Mouse (Mus musculus) hindbrain, postnatal 0 days (tissue): Measurements from ENCODE around the gene Desi1. TPM values are rescaled to one million over a fixed set of nuclear protein-coding genes. Genes with fewer than 3 reads are reported as not detected.

ENCODE experiments used
- ATAC-seq: fragments of 200-750 bp; cut with Nextera tagmentation; 2 replicates; pipeline ENCODE4 v1.8.0; 2017; ENCODE audit warnings: mild to moderate bottlenecking, moderate TSS enrichment, moderate library complexity
- DNase-seq: peaks from one replicate; pipeline ENCODE4 v3.0.0-alpha.2; 2015; ENCODE audit warnings: low spot score
- H3K27ac ChIP-seq: fragments of 300-500 bp; sonication (generic); 2 replicates; pipeline ENCODE4 v1.5.1; 2014; ENCODE audit warnings: mild to moderate bottlenecking
- H3K27me3 ChIP-seq: fragments of 300-500 bp; sonication (generic); 2 replicates; pipeline ENCODE4 v1.6.1; 2014; ENCODE audit warnings: low read length, mixed read lengths; ENCODE audit not compliant: insufficient read depth
- H3K36me3 ChIP-seq: fragments of 300-500 bp; sonication (generic); 2 replicates; pipeline ENCODE4 v1.6.1; 2014; ENCODE audit warnings: low read length, mixed read lengths; ENCODE audit not compliant: insufficient read depth
- H3K4me1 ChIP-seq: fragments of 300-500 bp; sonication (generic); 2 replicates; pipeline ENCODE4 v1.6.1; 2014; ENCODE audit warnings: antibody characterized with exemption, low read length, mixed read lengths; ENCODE audit not compliant: insufficient read depth
- H3K4me2 ChIP-seq: fragments of 300-500 bp; sonication (generic); 2 replicates; pipeline ENCODE4 v1.6.1; 2014; ENCODE audit warnings: low read depth, mild to moderate bottlenecking, low read length, moderate library complexity, mixed read lengths
- H3K4me3 ChIP-seq: fragments of 300-500 bp; sonication (generic); 2 replicates; pipeline ENCODE4 v1.5.1; 2014; ENCODE audit warnings: low read length
- H3K9ac ChIP-seq: fragments of 300-500 bp; sonication (generic); replicated peaks from 2 replicates; pipeline ENCODE4 v1.6.1; 2014; ENCODE audit warnings: mild to moderate bottlenecking, low read length, moderate library complexity, mixed read lengths
- H3K9me3 ChIP-seq: fragments of 300-500 bp; sonication (generic); 2 replicates; pipeline ENCODE4 v1.6.1; 2016; ENCODE audit warnings: low read length, mixed read lengths
- CTCF ChIP-seq: IDR thresholded peaks from 2 replicates; pipeline ENCODE4 v1.5.1; 2016; ENCODE audit warnings: antibody characterized with exemption, control low read depth, low read depth
- WGBS: fragments of 180-500 bp; shearing (Covaris S2); extraction: QIAGEN DNeasy Blood & Tissue Kit; methylation state at CpG from one replicate; pipeline ENCODE4 v1.1.7; 2014; 5-methylcytosine and 5-hydroxymethylcytosine counted together
- polyA plus RNA-seq: library from polyadenylated mRNA; unstranded; fragments of >200 nt; fragmentation: Nextera tagmentation; extraction: Ambion mirVana; gene quantifications from 2 replicates; pipeline ENCODE4 v1.2.1, GENCODE M21; 2015
- total RNA-seq: library from RNA; depleted of rRNA; stranded (reverse); fragments of >200 nt; gene quantifications from 2 replicates; pipeline ENCODE4 v1.2.3, GENCODE M21; 2014; rRNA removed

The Desi1 gene
- total RNA-seq (29.9 and 32.1 TPM in 2 replicates), polyA plus RNA-seq (44.1 and 45.3 TPM in 2 replicates)

DNA sequence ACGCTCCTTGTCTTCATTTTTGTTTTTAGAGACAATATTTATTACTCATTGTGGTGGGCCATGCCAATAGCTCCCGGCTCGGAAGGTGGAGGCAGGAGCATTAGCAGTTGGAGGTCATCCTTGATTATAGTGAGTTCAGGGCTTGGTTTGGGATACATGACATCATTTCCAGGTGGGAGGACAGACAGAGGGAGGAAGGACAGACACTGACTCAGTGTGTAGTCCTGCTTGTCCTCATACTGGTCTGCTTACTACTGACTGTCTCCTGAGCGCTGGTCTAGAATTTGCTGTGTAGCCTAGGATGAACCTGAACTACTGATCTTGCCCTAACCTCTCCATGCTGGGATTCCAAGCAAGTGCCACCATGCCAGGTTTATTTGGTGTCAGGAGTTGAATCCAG lies at the start of gene Desi1:
Gene Desi1 (minus strand): TSS at position 101 of the 400 bp plus-strand sequence.
- Histone ChIP-seq H3K9ac (no peak within 1 kb of the TSS), H3K36me3 (peaks cover 45% of the 10 kb centered on the region), H3K4me3 (no peak within 1 kb of the TSS), H3K27ac (no peak within 1 kb of the TSS), H3K4me1 (no peaks in the 10 kb centered on the region), H3K4me2 (no peak within 1 kb of the TSS), H3K27me3 (no peaks in the 10 kb centered on the region), H3K9me3 (no peaks in the 10 kb centered on the region)
- ATAC-seq (no peak), DNase-seq (no peak)
- 88% methylated on average over 4 of the region's 4 CpGs for WGBS
- TF ChIP-seq CTCF, result no peak

DNA sequence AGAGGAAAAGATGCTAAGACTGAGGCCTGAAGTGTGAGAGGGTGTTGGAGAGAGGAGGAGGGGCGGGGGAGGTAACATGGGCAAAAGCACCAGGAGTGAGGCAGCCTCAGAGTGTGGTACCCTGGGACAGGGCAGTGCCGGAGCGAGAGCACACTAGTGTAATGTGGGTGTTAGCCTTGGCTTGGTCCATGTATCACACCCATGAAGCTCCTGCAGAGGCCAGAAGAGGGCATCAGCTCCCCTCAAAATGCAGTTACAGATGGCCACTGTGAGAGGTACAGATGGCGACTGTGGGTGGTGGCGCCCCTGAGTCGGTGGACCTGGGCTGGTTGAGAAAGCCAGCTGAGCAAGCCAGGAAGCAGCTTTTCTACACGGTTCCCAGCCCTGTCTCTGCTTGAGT lies 47.5 kb upstream of the Desi1 start:
- 30% methylated on average over 7 of the region's 7 CpGs for WGBS
- peak; percentile 73 for TF ChIP-seq CTCF
- Histone ChIP-seq H3K36me3 (no peaks in the 10 kb centered on the region), H3K9me3 (no peaks in the 10 kb centered on the region), H3K4me3 (no peak overlapping the region), H3K27ac (no peak overlapping the region), H3K27me3 (no peaks in the 10 kb centered on the region), H3K4me1 (no peaks in the 10 kb centered on the region), H3K9ac (no peak overlapping the region), H3K4me2 (no peak overlapping the region)
- peak; percentile 68 for ATAC-seq
- DNase-seq, result peak; percentile 56

DNA sequence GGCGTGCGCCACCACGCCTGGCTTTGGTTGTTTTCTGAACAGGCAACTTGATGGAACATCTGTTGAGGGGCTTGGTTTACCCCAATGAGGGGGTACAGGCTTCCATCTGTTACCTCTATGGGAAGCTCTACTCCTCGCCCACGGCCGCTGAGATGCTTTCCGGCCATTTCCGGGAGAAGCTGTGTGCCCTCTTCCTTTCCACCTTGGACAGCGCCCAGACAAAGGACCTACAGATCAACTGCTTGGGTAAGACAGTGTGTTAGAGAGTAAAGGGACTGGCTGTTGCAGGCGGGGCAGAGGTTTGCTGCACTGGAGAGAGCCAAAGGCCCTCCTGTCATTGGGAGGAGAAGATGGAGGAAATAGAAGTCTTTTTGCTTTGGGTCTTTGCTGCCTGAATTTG lies 46.2 kb upstream of the Desi1 start:
- Histone ChIP-seq H3K27me3 (no peaks in the 10 kb centered on the region), H3K27ac (no peak overlapping the region), H3K4me3 (no peak overlapping the region), H3K36me3 (no peaks in the 10 kb centered on the region), H3K9me3 (no peaks in the 10 kb centered on the region), H3K4me1 (no peaks in the 10 kb centered on the region), H3K4me2 (no peak overlapping the region), H3K9ac (no peak overlapping the region)
- 66% methylated on average over 10 of the region's 10 CpGs for WGBS
- TF ChIP-seq CTCF, result no peak
- ATAC-seq (no peak), DNase-seq (no peak)

DNA sequence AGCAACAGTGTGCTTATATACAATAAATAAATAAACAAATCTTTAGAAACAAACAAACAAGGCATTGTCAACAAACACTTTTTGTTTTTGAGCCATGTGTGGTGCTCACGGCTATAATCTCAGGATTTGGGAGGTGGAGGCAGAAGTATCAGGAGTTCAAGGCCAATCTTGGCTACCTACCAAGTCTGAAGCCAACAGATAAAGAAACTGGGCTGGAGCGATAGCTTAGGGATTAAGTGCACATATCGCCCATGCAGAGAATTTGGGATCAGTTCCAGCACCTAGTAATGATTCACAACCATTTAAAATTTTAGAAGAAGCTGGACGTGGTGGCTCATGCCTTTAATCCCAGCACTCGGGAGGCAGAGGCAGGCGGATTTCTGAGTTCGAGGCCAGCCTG lies 39.8 kb upstream of the Desi1 start:
- no peak overlapping the region for H3K4me3 ChIP-seq
- H3K9me3 ChIP-seq, result no peaks in the 10 kb centered on the region
- ATAC-seq (no peak), DNase-seq (no peak)
- no peak overlapping the region for H3K4me2 ChIP-seq
- WGBS, result 81% methylated on average over 7 of the region's 7 CpGs
- no peak overlapping the region for H3K27ac ChIP-seq
- TF ChIP-seq CTCF, result no peak
- no peaks in the 10 kb centered on the region for H3K4me1 ChIP-seq
- no peaks in the 10 kb centered on the region for H3K36me3 ChIP-seq
- H3K27me3 ChIP-seq, result peaks cover 13% of the 10 kb centered on the region; the same call in 1 of the 2 replicates
- no peak overlapping the region for H3K9ac ChIP-seq

DNA sequence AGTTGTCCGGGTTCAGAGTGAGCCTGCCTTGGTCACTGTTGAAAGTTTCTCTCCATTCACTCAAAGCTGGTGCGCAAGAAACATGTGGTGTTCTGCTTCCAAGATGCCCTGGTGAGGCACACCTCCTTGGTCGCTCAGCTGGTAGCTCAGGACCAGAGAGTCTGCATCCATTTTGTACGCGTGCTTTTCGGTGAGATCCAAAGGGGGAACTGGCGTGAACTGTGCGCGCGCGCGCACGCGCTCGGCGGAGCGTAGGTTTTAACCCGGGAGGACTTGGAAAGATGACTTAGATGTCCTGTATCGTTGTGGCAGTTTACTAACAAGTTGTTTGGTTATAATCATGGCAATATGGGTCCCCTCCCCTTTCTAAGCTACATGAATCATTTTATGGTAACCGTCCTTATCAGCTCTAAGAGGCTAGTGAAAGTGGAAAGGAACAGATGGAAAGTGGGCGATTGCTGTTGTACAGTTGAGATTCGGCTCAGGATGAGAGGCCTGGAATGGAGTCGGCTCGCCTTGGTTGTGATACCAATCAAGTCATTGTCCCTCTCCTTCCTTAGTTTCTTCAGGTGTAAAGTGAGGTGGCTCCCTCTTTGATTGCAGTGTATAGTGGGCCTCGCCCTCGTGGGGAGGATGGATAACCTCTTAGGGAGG lies 38.3 kb upstream of the Desi1 start:
- DNase-seq, result no peak
- Histone ChIP-seq H3K36me3 (no peaks in the 10 kb centered on the region), H3K9ac (no peak overlapping the region), H3K4me3 (no peak overlapping the region), H3K4me2 (no peak overlapping the region), H3K4me1 (no peaks in the 10 kb centered on the region), H3K27me3 (peaks cover 14% of the 10 kb centered on the region; the same call in 1 of the 2 replicates), H3K27ac (no peak overlapping the region), H3K9me3 (no peaks in the 10 kb centered on the region)
- WGBS, result 90% methylated on average over 26 of the region's 26 CpGs
- no peak for TF ChIP-seq CTCF
- ATAC-seq, result no peak

DNA sequence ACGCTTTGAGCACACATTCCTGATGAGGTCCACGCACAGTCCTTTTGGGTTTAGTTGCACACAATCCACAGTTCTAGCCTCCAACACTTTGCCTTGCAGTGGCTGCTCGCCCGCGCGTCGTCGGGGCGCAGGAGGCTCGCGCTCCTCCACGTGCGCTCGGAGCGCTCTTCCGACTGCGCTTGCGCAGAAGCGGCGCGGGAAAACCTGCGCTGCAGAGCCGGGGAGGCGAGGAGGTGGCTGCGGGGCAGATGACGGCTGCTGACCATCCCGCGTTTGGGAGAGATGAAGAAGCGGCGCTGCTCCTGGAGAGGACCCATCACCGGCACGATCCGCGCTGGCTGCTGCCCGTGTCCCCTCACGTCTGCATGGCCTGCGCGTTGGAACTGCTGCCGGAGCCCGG lies 36.2 kb upstream of the Desi1 start, which contains the start of gene Mei1:
Gene Mei1 (plus strand): TSS at position 99 of the 400 bp plus-strand sequence.
- no peak for TF ChIP-seq CTCF
- Histone ChIP-seq H3K9me3 (no peaks in the 10 kb centered on the region), H3K4me2 (peak within 1 kb of the TSS; percentile 45), H3K4me1 (no peaks in the 10 kb centered on the region), H3K27ac (no peak within 1 kb of the TSS), H3K36me3 (no peaks in the 10 kb centered on the region), H3K4me3 (peak within 1 kb of the TSS; percentile 23), H3K27me3 (peaks cover 14% of the 10 kb centered on the region; the same call in 1 of the 2 replicates), H3K9ac (no peak within 1 kb of the TSS)
- WGBS, result 26% methylated on average over 40 of the region's 40 CpGs
- DNase-seq (peak; percentile 43), ATAC-seq (no peak)

DNA sequence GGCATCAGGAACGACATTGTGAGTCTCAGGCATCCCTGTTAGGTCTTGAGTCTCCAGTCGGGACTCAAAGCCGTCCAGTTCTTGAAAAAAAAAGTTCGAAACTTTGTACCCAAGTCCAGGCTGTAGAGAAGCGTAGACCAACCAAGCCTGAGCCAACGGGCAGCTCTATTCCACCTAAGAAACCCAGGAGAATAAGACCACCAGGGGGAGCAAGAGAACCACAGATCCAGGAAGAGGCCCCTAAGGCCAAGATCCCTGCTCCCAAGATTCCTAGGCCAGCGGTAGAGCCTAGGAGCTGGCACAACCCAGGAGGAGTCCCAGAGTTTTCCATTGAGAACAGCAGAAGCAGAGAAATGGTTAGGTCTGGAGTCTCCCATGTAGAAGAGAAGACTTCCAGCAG lies 31.8 kb upstream of the Desi1 start:
- Histone ChIP-seq H3K9me3 (no peaks in the 10 kb centered on the region), H3K27me3 (peaks cover 13% of the 10 kb centered on the region; the same call in 1 of the 2 replicates), H3K4me1 (no peaks in the 10 kb centered on the region), H3K36me3 (no peaks in the 10 kb centered on the region), H3K4me2 (no peak overlapping the region), H3K9ac (no peak overlapping the region), H3K27ac (no peak overlapping the region), H3K4me3 (no peak overlapping the region)
- peak; percentile 81 for TF ChIP-seq CTCF
- peak; percentile 53; the same call in 1 of the 2 replicates for ATAC-seq
- 18% methylated on average over 7 of the region's 7 CpGs for WGBS
- DNase-seq, result peak; percentile 91
